In genomic region chr4:135801543-135801942, GRCm38 (mm10) we compare ENCODE assay signal across 9 mouse cellular contexts. TPM values are rescaled to one million over a fixed set of nuclear protein-coding genes. Genes with fewer than 3 reads are reported as not detected.
DNase-seq lines count a peak whose midpoint lies in the region; ATAC-seq and TF ChIP-seq lines count a peak whose summit lies in the region.
"Had no signal": no experiment of that assay in that cellular context is flagged by ENCODE, and none has a peak within 500 bp of the region (broad histone marks: within the 10 kb centered on the region; RNA-seq: fewer than 3 reads in every experiment).

No protein-coding gene starts in this region.

- H3K9ac ChIP-seq in ES-E14 (ENCODE audit: insufficient read depth, low read depth, low read length, poor library complexity, severe bottlenecking): no peak overlapping the region
- H3K9ac ChIP-seq in lung, embryonic 16.5 days (ENCODE audit: low read length): no peak overlapping the region
- H3K9ac ChIP-seq: neural tube, embryonic 12.5 days had no signal

- intact Hi-C loops in heart, postnatal 25 days (cut with DNase I): loop anchor here (1.0 to 5.0 kb wide), 3 partner anchors 36 to 131 kb away; no protein-coding TSS in a partner anchor

- H3K27ac ChIP-seq in ES-E14 (ENCODE audit: insufficient read depth, low read depth, low read length, poor library complexity, severe bottlenecking): no peak overlapping the region
- no peak overlapping the region for H3K27ac ChIP-seq in lung, embryonic 16.5 days (ENCODE audit: low read length)
- H3K27ac ChIP-seq: neural tube, embryonic 12.5 days had no signal

- in situ Hi-C loops in ES-E14 (cut with MboI; ENCODE audit: low sequenced_read_pairs in 2 of 2, unreplicated experiment in 2 of 2): no loop called here

- H3K27me3 ChIP-seq in lung, embryonic 16.5 days (ENCODE audit: control insufficient read depth, insufficient read depth, low read depth, low read length): no peaks in the 10 kb centered on the region
- H3K27me3 ChIP-seq: neural tube, embryonic 12.5 days had no signal

- H3K4me2 ChIP-seq in lung, embryonic 16.5 days (ENCODE audit: low read depth, low read length): no peak overlapping the region
- H3K4me2 ChIP-seq: neural tube, embryonic 12.5 days had no signal

- DNase-seq in ES-E14 (ENCODE audit: low read depth, low spot score): peak; percentile 90
- DNase-seq in brain, embryonic 18.5 days (ENCODE audit: low read depth, low spot score): peak; percentile 40
- peak; percentile 60 for DNase-seq in fibroblast of lung, adult 2 months (ENCODE audit: low read depth)
- DNase-seq in heart, postnatal 25 days (ENCODE audit: low spot score): peak; percentile 76
- DNase-seq in layer of hippocampus, adult 9-10 months (ENCODE audit: low spot score): peak; percentile 84
- peak; percentile 90 for DNase-seq in right cerebral cortex, adult 2 months (ENCODE audit: low spot score in 2 of 2)
- DNase-seq in urinary bladder, postnatal 10 days (ENCODE audit: low spot score): peak; percentile 59

- 0 out of 2 replicates have a peak, but pooled peaks have one; percentile 36 for ATAC-seq in lung, embryonic 16.5 days (ENCODE audit: low read depth)

- whole genome bisulfite sequencing in lung, embryonic 16.5 days: 14% methylated on average over 8 of the region's 8 CpGs

- H3K9me3 ChIP-seq in ES-E14 (ENCODE audit: control insufficient read depth, insufficient read depth, low read depth, low read length): no peaks in the 10 kb centered on the region
- H3K9me3 ChIP-seq in lung, embryonic 16.5 days (ENCODE audit: control insufficient read depth, low read length): no peaks in the 10 kb centered on the region

- H3K36me3 ChIP-seq in ES-E14 (ENCODE audit: control insufficient read depth, insufficient read depth, low read length, poor library complexity, severe bottlenecking): no peaks in the 10 kb centered on the region
- H3K36me3 ChIP-seq in lung, embryonic 16.5 days (ENCODE audit: control insufficient read depth, insufficient read depth, low read length): no peaks in the 10 kb centered on the region
- H3K36me3 ChIP-seq: neural tube, embryonic 12.5 days had no signal

- H3K4me1 ChIP-seq in ES-E14 (ENCODE audit: control insufficient read depth in 2 of 2, insufficient read depth in 2 of 2, low read length in 2 of 2, poor library complexity in 1 of 2): peaks cover 0 to 24% of the 10 kb centered on the region in 2 experiments; a peak in 2 of 4 replicates
- peaks cover 18% of the 10 kb centered on the region for H3K4me1 ChIP-seq in lung, embryonic 16.5 days (replicated peaks; ENCODE audit: control insufficient read depth, insufficient read depth, low read length)

- no peak overlapping the region for H3K4me3 ChIP-seq in ES-E14 (ENCODE audit: insufficient read depth in 1 of 2, low read depth in 1 of 2, low read length in 2 of 2, poor library complexity in 1 of 2, severe bottlenecking in 1 of 2)
- H3K4me3 ChIP-seq in lung, embryonic 16.5 days (ENCODE audit: low read length): no peak overlapping the region
- H3K4me3 ChIP-seq: neural tube, embryonic 12.5 days had no signal

TF ChIP-seq in ES-E14, 5 proteins besides CTCF, POLR2A, EP300 and RAD21:
- no peak for TF ChIP-seq ZNF384 (IDR thresholded peaks at IDR 0.05; ENCODE audit: low read depth, low read length)
- no peak; the same call in 1 of the 2 replicates for TF ChIP-seq ZC3H11A (IDR thresholded peaks at IDR 0.05; ENCODE audit: borderline replicate concordance, low read depth, low read length)
- TF ChIP-seq CHD2 (IDR thresholded peaks at IDR 0.05; ENCODE audit: low read depth, low read length): no peak
- TF ChIP-seq MAFK (IDR thresholded peaks at IDR 0.05; ENCODE audit: insufficient read depth, low read depth, low read length): no peak
- no peak for TF ChIP-seq HCFC1 (IDR thresholded peaks at IDR 0.05; ENCODE audit: borderline replicate concordance, insufficient read depth, low read length)

RNA-seq across cellular contexts. Expression of gene Myom3, which starts 42.0 kb away (rescaled TPM):
- 0.85 and 0.95 TPM in 2 replicates for total RNA-seq in ES-E14 (2012; rRNA removed)
- total RNA-seq in heart, postnatal 25 days (2021): under 1 TPM; 0.64 to 0.88 TPM
- 1.0 and 1.2 TPM in 2 replicates for polyA plus RNA-seq in lung, embryonic 16.5 days (2015; fragmentation: Nextera tagmentation; extraction: Ambion mirVana)

RNA-seq across cellular contexts. Expression of gene Srsf10, which starts 54.0 kb away (rescaled TPM):
- total RNA-seq in ES-E14 (2012; rRNA removed): 167 and 178 TPM in 2 replicates
- total RNA-seq in heart, postnatal 25 days (2021): 10 to 100 TPM; 41.7 to 47.7 TPM
- polyA plus RNA-seq in lung, embryonic 16.5 days (2015; fragmentation: Nextera tagmentation; extraction: Ambion mirVana): 245 and 264 TPM in 2 replicates

Comparison
In these comparisons a context has a peak if more than half of its experiments do, and no peak if none do; other contexts are left out.
1. DNase-seq: peak in every context shown above with its lines; median percentile 90 in ES-E14; 90 in right cerebral cortex, adult 2 months; 84 in layer of hippocampus, adult 9-10 months; 76 in heart, postnatal 25 days; 60 in fibroblast of lung, adult 2 months; 59 in urinary bladder, postnatal 10 days; 40 in brain, embryonic 18.5 days.